Mouse (Mus musculus) thymus, postnatal 25 days (tissue): ENCODE data around the gene Inafm1.
"Not testable (repeated sequence)": the region's sequence is repeated elsewhere in the genome, so short reads cannot be mapped to it uniquely, and the experiment has no call there.

ENCODE experiments used
- DNase-seq: peaks from one replicate; pipeline ENCODE4 v3.0.0; 2022

Inafm1 gene

DNA sequence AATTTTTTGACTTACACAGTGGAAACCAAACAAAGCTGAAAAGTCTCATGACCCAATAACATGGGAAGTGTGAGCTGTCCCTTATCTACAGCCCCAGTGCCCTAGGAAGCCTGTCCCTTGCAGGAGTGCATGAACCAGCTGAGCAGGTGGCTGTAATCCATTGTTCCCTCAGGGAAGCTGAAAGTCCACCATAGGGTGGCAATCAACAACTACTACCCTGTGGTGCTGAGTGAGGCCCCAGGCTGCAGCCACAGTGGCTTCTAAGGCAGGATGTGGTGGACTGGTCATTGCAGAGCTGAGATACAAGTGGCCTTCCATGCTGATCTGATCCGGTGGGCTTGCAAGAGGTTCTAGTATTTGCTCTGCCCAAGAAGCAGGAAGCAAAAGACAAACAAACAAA, 12.3 kb downstream of the Inafm1 start:
- no peak for DNase-seq

DNA sequence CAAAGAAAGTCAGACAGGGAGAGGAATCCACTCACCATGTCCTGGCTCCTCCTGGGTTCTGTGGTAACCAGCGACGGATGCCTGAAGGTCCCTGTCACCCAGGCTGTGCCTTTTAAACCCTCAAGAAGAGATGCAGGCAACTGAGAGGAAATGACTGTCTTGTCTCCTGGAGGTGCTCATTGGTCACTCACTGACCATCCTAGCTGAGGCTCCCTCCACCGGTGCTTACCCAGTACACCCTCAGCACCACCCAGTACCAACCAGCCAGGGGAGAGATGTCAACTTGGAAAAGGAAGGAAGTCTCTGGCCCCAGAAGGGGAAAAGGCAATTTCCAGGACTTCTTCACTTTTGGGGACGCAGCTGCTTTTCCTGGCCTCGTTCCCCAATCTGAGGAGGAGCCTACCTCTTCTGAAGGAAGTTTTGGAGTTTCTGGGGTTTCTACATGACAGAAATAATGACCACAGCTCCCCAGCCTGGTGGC, 14.3 kb downstream of the Inafm1 start, which contains the start of gene C5ar1:
Gene C5ar1 (minus strand): TSS at position 431 of the 481 bp plus-strand sequence.
- DNase-seq, result no peak

DNA sequence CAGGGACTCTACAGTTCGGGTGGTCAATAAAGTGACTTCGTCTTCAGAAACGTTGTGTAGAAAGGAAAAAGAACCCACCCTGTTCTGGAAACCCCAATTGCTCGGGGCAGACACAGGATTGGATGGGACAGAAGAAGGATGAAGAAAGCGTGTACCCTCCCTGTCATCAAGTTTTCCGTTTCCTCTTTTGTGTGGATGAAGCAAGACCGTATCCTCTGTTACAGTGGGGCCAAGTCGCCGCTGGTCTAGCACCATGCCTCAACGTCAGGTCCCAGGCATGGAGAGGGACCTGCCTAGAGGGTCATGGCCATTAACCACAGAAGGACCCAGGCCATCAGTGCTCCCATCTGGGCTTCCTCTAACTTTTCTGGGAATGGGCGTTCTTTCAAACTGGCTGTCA, 15.6 kb downstream of the Inafm1 start:
- no peak for DNase-seq

DNA sequence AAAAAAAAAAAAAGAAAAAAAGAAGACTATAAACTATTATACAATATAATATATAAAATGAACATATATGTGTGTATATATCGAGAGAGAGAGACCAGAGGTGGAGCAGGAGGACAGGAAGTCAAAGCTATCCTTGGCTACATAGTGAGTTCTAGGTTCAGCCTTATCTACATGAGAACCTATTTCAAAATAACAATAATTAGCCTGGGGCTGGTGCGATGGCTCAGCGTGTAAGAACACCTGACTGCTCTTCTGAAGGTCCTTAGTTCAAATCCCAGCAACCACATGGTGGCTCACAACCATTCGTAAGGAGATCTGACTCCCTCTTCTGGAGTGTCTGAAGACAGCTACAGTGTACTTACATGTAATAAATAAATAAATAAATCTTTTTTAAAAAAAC, 17.5 kb downstream of the Inafm1 start:
- DNase-seq, result not testable (repeated sequence)

DNA sequence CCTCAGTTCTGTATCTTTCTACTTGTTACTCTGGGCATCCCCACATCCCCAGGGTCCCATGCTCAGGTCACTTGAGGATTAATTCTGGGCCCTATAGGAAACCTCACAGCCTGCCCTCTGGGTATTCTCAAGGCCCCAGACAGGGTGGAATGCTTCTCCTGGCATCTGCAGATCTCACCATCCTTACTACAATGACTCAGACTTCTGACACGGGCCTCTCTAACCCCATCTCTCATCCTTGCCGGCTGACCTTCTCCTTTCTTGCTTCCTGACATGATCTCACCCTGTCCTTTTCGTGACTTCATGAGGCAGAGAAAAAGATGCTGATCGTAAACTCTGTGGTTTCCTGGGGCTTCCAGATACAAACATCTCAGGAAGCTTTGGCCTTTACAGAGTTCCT, 19.2 kb downstream of the Inafm1 start:
- DNase-seq, result no peak

DNA sequence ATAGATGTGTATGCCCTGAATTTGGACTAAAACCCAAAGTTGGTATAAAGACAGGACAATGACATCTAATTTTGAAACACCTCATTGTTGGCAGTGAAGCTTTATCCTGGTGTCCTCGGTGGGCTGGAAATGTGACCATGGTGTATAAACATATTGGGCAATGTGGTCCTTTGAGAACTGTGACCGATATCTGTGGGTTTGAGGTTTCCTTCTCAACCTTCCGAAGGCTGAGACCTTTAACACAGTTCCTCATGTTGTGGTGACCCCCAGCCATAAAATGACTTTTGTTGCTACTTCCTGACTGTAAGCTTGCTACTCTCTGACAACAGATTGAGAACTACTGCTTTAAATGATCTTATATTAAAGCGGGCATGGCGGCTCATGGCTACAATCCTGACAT, 22.7 kb downstream of the Inafm1 start:
- no peak for DNase-seq

DNA sequence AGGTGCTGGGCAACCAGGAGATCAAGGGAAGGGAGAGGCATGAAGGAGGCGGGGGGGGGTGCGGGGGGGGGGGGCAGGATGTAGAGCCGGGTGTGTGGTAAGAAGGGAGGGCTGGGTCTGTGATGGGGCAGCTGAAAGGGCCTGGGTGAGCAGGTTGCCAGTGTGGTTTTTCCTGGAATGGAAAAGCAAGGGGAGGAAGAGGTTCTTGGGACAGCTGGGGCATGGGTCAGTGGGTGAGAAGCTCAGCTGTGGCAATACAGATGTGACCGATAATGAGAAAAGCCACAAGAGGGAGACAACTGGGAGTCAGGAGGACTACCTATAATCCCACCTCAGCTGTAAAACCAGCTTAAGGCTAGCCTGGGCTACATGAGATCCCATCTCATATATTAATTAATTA, 27.5 kb downstream of the Inafm1 start:
- DNase-seq, result no peak

DNA sequence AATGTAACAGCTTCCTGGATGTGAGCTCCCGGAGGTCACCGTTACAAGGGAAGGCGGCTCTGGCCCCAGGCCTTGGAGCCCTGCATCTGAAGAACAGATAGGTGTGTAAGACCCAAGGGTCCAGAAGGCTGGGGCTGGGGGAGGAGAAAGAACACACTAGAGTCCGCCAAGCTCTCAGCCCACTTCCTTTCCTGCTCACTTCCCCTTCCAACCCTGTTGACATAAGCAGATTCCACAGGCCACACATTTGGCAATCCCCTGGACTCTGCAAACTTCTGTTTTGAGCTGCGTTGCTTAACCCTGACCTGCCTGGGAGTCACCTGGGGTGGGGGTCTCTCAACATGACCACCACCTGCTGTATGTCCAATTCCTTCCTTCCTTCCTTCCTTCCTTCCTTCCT, 29.4 kb downstream of the Inafm1 start, which contains the start of gene C5ar2:
Gene C5ar2 (minus strand): TSS at position 88 of the 400 bp plus-strand sequence.
- DNase-seq, result no peak

DNA sequence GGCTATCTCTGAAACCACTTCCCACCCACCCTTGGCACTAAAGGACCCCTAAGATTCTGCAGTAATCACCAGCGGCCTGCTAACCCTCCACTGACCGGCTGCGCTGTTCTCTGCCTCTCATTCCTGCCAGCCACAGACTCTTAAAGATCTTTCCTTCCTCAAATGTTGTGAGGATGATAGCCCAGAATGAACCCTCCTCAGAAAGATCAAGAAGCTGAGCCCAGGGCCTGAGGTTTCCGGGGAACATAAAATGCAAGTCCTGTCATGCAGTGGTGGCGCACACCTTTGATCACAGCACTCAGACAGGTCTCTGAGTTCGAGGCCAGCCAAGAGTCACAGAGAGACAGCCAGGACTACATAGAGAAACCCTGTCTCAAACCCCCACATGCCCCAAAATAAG, 31.2 kb downstream of the Inafm1 start:
- no peak for DNase-seq

DNA sequence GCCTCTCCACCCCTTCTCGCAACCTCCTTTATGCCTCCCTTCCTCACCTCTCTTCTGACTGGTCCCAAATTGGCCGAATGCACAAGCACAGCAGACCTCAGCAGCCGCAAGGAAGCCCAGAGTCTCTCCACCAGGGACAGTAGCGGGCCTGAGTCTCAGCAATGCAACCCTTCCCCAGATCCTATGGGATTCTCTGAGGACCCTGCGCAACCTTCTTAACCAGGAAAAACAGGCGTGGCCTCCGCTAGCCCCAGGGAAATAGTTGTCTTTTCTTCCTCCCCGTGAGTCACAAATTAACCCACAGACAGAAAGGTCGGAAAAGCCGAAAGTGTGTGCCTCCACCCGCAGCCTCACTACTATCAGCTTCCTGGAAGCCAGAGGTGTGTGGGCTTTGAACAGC, 31.6 kb downstream of the Inafm1 start:
- no peak for DNase-seq

DNA sequence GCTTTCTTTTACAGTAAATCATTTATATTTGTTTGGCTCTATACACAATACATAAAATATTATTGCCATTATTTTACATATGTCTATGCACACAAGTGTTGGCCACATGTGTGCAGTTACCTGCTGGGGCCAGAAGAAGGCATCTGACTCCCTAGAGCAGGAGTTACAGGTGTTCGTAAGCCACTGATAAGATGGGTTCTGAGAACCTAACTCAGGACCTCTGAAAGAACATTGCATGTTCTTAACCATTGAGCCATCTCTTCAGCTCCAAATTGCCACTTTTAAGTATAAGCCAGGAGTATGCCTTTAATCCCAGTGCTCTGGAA, 32.5 kb downstream of the Inafm1 start:
- DNase-seq, result no peak

DNA sequence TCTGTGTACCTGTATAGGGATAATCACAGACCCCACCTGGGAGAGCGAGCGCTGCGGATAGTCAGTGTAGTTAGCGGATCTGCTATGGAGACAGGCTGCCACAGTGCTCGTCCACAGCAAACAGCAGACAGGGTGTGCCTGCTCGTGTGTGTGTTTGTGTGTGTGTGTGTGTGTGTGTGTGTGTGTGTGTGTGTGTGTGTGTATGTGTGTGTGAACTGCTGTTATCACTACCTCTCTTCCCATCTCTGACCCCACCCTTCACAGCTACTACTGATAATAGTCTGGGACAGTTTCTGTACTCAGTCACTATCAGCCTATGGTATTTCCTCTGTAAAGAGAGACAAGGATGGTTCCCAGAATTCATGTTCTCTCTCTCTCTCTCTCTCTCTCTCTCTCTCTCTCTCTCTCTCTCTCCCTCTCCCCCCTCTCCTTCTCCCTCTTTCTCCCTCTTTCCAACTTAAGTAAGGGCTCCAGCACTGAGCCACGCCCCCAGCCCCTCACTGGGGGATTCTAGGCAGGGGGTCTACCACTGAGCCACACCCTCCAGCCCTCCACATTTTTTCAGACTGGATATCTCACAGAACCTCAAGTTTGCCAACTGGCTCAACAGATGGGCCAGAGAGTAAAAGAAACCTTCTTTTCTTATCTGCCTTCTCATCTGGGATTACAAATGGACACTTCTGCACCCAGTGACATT, 33.0 kb downstream of the Inafm1 start:
- DNase-seq, result no peak

DNA sequence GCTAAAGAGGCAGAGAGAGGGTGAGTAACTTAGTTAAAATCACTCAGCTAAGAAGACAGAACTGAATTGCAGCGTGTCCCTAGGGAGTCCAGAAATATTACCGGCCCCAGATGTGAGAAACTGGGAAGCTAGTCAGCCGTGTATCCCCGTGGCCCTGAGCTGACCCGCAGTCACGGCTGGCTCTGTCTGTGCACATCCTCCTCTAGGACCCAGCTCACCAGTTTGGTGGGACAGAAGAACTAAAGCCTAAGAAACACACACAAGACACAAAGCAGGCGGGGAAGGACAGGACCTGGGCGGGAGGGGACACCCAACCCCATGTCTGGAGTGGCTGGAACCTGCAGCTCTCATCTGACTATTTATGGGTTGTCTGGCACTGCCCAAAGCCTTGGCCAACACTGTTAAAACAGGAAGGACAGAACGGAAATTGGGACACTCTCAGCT, 33.8 kb downstream of the Inafm1 start:
- DNase-seq, result no peak

DNA sequence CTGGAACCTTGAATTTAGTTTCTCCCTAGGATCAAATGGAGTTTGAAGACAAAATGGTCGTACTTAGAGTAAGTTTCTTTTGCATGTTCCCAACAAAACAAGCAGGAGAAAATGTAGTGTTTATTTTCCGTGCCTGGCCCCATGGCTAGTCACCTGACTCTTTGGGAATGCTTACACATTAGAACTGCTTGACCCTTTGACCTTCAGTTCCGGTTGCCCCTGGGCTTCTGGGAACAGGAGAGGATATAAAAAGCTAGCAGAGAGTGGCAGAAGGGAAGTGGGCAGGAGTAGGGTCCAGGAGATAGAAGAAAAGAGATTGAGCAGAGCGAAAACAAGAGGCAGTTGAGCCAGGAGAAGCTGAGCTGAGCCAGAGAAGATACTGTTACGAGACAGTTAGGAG, 43.5 kb downstream of the Inafm1 start:
- no peak for DNase-seq
